Mouse (Mus musculus) Muller cell, postnatal 12 days (primary cell): ENCODE data around the gene Syt15.
"Not testable (repeated sequence)": the region's sequence is repeated elsewhere in the genome, so short reads cannot be mapped to it uniquely, and the experiment has no call there.

Experiments
- DNase-seq: peaks from one replicate; pipeline ENCODE4 v3.0.0-alpha.2; 2015; ENCODE audit errors: inconsistent ontology term

Gene Syt15

DNA sequence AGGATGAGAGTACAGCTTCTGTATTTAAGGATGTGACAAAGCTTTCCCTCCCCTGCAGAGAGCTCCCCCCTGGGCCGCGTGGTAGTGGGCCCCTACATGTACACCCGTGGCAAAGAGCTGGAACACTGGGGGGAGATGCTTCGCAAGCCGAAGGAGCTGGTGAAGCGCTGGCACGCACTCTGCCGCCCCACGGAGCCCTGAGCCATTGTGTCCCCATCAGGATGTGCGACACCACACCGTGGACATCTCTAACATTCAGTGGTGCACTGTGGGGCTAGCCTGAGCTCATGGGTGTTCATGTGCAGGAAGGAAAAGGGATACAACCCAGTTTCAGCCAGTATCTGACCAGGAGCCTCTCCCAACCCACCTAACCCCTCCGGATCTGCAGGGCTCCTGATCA is 8.6 kb downstream of the Syt15 start:
- DNase-seq: no peak

DNA sequence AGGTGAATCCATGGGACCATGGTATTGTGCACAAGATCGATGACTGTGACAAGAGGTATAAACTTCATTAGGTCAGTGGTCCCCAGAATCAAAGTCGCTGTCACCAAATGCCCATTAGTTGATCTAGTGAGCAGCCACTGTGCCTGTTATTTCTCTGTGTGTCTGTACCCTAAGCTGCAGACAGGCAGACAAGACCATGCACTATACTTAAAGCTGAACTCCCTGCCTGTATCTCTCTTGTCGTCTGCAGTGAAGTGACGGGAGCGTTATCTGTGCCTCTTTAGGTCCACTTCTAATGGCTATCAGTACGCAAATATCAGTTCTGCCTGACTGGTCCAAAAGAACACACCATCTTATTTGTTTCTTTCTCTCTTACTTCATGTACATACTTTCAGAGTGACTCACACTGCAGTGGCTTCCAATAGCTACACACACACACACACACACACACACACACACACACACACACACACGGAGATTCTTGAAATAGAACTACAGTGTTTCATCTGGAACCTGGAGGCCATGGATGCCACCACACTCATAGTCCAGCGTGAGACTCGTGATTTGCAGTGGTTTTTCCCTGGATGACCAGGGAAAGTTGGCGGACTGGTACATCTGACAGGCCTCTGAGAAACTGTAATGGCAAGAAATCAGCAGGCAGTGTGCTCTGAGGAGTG is 9.6 kb downstream of the Syt15 start:
- DNase-seq: peak; percentile 90

DNA sequence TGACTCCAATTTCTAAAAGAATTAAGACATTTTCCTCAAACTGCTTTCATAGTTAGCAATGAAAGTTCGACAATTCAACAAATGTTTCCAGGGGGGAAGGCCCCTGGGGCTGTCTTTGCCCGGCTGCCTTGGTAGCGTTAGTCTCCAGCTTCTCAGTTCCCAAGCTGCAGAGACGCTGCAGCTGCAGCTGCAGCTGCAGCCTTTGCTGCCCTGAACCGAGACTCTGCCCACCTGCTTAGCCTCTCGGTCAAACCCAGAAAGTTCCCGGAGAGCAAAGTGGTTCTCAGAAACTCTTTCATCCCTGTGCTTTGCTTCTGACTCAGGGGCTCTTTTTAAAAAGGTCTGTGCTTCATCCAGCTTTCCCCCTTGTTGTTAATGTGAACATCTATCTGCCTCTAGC is 12.9 kb downstream of the Syt15 start:
- peak; percentile 14 for DNase-seq

DNA sequence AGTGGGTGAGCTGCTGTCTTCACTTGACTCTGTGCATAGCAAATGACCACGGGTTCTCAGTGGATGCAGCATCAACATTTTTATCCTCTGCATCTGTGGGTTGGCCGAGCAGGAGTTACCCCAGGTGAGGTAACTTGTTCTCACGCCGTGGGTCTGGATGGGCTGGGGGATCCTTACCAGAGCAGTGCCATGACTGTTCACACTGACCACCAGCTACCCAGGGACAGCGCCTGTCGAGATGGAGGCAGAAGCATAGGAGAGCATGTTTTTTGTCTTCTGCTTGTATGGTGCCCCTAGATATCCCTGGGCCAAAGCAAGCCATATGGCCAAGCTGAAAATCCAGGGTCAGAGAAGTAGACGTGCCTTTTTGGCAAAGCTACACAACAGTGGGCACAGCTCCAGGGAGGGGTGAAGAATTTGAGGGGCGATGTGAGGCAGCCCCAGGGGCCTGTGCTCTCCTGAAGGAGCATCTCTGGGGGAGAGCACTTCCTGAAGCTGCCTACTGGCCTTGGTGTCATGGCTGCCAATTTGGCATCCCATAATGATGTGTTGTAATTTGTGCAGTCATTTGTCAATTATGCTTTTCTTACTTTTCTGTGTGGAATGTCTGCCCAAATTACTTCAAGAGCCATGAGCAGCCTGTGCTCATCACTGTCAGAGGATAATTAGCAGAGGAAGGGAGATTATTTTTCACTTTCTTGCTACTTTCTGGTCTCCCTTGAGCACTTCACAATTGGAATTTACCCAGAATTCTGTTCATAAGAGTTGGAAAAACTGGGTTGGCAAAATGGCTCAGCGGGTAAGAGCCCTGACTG is 13.7 kb downstream of the Syt15 start:
- peak; percentile 93 for DNase-seq

DNA sequence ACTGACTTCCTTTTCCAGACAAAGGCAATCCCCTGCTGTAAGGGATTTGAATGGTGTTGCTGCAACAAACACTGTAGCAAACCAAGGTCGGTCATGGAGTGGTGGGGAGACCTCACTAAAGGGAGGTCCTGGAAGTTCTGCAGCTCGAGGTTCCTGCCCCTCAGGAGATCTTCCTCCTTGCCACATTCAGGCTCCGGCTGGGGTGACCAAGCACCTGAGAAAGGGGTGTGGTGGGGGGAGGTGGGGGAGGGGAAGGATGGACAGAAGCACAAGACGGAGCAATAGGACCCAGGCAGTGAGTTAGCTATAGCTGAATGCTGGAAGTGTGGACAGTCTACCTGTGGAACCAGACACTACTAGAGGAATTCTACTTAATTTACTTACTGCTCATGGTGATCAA is 14.5 kb downstream of the Syt15 start:
- DNase-seq: no peak

DNA sequence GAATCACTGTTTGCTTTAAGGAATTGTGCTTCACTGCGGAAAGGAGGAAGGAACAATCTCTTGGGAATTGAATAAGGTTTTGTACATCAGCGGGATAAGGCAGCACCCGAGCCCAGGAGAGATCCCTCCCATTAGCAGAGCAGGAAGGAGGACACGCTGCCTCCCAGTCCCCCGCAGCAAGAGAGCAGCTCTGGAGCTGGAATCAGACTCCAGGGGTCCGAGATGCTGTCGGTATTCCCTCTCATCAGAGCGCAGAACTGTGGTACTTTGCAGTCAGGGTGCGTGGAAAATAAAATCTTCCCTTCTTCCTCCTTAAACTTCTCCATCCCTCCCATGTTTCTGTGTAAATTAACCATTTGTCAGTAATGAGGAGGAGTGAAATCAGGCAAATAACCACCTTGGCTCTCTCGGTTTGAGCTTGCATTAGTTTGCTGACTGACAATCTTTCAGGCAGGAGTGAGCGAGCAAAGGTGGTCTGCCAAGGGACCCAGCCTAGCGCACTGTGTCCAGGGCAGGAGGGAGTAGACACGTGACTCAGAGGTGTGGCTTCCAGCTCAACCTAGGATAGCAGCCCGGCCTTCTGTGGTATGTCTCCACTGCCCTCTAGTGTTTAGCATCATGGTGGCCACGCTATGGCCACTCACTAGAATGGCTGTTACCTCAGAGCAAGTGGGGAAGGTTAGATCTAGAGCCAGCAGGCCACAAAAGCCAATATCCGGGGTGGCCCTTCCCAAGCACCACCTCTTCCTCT is 15.4 kb downstream of the Syt15 start:
- peak; percentile 74 for DNase-seq

DNA sequence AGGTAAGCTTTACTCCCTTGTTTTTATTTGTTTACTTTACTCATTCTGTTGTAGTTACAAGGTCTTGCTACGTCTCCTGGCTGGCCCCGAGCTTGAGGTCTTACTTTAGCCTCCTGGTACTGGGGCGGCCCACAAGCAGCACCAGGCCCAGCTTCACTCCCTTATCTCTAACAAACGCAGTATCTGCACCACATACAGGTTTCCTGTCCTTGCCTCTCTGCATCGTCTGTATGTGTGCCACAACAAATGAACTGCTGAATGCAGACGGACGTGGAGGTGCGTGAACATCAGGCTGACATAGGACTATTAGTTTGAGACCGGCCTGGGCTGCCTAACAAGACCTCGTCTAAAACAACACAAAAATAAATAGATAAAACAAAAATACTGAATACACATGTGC is 20.9 kb downstream of the Syt15 start:
- DNase-seq: no peak

DNA sequence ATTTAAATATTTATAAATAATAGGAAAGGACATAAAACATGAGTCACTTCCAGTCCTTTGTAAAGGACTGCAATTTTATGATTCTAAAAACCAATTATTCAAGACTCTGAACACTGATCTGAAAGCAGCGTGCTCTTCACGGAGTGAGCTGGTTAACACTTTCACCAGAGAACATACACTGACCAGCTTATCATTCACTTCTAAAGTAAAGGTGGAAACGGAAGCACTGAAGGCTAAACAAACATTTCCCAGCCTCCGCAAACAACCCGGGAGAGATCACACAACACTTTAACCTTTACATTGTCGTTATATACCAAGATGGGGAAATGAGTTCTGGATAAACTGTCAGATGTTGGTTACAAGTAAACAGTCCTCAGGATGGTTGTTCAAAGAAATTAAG is 21.3 kb downstream of the Syt15 start:
- no peak for DNase-seq

DNA sequence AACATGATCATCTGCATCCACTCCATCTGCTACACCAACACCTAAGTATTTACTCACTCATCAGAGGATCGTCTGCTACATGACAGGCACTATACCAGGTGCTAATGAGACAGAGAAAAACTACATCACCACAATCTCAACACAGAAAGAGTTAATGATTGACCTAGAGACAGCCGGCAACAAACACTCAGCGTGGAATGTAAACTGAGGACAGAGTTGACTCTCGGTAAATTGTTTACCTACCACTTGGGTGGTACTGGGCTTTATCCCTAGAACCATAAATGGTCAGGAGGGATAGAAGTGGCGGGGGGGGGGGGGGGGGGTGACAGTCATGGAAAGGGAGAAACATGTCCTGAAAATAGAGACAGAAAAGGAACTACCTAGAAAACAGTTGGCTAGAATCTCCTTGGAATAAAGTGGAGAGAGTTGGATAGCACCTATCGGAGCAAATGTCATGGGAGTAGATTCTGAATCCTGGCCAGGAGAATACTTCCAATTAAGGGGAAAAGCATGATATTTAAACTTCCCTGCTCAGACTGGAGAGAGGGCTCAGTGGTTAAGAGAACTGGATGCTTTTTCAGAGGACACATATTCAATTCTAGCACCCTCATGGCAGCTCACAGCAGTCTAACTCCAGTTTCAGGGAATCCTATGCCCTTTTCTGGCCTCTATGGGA is 33.2 kb downstream of the Syt15 start:
- DNase-seq: no peak

DNA sequence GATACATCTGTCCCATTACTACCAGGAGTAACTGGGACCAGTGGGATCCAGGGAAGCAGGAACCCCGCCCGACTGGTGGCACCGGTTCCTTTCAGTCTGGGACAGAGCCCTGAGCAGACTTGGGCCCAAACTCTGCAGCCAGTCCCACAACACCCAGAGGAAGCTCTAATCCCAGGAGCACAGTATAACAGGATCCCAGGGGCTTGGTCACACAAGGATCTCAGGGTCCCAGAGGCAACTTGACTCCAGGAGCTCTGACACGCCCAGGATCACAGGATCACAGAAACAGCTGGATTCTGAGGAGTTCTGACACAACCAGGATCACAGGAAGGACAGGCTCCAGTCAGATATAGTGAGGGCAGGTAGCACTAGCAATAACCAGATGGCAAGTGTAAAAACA is 33.9 kb downstream of the Syt15 start:
- no peak for DNase-seq

DNA sequence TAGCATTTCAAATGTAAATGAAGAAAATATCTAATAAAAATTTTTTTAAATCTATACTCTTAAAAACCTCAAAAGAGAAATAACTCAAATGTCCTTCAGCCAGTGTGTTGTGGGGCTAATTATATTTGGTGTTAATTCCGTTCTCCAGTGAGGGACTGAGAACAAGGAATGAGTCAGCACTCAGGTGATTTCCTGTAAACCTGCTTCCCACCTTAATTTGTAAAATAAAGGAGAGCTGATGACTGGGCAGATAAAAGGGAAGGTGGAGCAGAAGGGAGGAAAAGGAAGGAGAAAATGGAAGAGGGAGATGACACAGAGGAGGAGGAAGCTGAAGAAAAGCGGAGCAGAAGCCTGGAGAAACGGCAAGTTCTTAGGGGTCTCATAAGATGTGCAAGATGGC is 39.1 kb downstream of the Syt15 start:
- not testable (repeated sequence) for DNase-seq

DNA sequence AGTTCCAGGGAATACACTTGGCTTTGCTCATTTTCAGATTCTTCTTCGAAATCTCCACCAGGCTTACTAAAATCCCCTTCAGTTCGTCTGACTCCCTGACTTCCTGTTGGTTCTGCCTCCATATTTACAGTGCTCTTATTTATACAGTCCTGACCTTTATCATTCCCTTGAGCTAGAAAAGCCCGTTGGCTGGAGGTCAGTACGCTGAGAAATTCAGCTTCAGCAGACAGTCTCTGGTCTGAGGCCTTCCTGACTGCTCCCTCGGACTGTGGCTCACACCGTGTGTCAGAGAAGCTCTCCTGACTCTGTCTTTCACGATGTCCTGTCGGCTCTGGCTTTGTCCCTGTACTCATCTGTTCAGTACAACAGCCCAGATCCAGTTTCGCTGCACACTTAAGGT is 48.7 kb downstream of the Syt15 start:
- no peak for DNase-seq

DNA sequence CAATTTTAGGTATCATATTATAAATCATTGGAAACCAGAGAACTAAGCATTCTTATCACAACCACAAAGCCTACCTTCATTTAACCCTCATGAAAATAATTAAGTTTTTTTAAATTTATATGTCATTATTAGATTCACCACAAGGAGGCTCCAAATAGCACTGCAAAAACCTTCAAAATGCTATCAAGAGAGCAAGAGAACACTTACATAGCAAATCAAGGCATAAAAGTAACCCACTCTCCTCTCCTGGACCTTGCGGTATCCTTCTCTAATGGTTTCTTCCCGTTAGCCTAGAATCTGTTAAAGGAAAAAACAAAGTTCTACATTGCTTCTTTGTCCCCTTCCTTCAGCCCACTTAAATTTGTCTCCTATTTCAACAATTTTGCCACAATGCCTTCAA is 53.9 kb downstream of the Syt15 start:
- peak; percentile 56 for DNase-seq

DNA sequence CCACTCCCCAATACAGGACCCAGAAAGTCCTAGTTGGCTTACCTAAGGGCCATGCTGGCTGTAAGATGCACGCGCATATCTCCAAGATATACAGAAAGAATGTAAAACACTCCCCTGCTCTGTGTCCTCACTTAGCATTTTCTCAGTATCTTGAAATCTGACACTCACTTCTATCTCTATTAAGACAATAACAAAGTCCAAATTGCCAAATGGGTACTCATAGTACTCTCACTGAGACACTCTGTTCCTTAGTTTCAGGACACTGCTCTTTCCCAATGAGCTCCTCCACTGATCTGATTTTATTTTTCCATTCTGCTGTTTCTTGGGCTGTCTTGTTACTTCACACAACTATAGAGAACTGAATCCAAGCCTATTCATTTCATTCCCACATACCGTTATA is 54.7 kb downstream of the Syt15 start:
- no peak for DNase-seq

DNA sequence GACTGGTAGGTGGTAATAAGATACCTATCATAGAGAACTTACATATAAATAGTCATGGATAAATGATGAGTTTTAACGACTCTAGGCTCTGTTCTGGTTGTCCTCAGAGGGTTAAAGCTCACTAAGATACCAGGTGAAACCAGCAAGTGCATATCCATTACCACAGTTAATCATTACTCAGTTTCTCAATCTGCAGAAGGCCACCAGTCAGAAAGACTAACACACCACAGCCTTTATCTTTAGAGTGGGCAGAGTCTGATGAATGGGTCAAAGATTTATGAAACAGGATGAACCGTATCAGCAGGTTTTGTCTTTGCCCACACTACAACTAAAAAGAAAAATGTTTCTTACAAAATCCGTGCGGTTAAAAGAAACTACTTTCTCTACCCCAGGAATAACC is 55.8 kb downstream of the Syt15 start:
- DNase-seq: no peak

DNA sequence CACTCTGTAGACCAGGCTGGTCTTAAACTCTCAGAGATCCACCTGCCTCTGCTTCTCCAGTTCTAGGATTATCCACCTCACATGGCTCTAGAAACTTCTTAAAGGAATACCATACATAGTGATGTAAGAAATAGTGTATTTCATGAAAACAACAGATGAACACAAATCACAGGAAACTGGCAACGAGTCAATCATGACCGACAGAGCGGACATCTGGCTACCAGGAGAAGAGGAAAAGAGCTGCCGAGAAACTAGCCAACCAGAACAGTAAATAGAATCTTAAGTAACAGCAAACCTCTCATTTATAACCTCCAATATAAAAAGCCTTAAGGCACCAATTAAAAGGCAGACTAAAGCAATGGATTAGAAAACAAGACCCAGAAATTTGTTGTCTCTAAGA is 60.3 kb downstream of the Syt15 start:
- no peak for DNase-seq
